Mouse (Mus musculus) gastrocnemius, adult 18-20 months (tissue): ENCODE measurements around the gene Notch2. TPM values are rescaled to one million over a fixed set of nuclear protein-coding genes. Genes with fewer than 3 reads are reported as not detected.

Experiments used
- DNase-seq: peaks from one replicate; pipeline ENCODE4 v3.0.0; 2021; ENCODE audit warnings: low spot score
- total RNA-seq, 2 experiments: library from RNA; stranded (reverse); gene quantifications; 2 replicates each; pipeline ENCODE4 v1.2.3; 2021

The Notch2 gene
- total RNA-seq, 2 experiments from 2014 or later, result 6.6 to 8.3 TPM

DNA sequence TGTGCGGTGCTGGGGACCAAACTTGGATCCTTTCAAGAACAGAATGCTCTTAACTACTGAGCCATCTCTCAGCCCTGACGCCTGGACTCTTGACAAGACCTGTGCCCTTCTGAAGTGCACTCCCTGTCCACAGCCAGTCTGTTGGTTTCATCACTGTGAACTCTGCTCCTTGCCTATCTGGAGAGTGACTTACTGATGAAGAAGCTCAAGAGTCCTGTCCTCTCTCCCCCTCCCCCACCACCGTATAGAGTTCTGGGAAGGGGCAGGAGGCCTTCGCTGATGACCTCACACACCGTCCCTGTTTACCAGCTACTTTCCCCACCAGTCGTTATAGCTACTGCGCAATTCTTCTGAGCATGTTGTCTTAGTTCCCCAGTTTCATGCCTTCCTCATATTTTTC is 55.8 kb downstream of the Notch2 start:
- no peak for DNase-seq

DNA sequence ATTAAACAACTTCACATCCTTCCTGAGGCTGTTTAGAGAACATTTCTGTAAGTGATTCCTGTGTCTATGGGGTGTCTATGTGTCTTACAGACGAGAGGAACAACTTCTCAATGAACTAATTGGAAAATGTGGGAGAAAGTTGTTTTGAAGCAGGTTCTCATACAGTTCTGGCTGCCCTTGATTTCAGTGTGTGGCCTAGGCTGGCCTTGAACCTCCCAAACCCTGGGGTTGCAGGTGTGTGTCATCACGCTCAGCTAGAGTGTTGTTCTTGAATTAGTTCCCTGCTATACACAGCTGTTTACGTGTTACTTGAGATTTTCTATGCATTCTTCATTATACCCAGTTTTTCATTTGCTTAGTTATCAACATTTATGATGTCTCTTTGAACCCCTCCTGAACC is 56.5 kb downstream of the Notch2 start:
- no peak for DNase-seq

DNA sequence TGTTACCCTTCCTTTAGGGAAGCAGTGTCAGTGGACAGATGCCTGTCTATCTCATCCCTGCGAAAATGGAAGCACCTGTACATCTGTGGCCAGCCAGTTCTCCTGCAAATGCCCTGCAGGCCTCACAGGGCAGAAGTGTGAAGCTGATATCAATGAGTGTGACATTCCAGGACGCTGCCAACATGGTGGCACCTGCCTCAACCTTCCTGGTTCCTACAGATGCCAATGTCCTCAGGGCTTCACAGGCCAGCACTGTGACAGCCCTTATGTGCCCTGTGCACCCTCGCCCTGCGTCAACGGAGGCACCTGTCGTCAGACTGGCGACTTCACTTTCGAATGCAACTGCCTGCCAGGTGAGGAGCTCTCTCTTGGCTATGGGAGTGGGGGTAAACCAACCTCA is 59.2 kb downstream of the Notch2 start:
- DNase-seq, result no peak

DNA sequence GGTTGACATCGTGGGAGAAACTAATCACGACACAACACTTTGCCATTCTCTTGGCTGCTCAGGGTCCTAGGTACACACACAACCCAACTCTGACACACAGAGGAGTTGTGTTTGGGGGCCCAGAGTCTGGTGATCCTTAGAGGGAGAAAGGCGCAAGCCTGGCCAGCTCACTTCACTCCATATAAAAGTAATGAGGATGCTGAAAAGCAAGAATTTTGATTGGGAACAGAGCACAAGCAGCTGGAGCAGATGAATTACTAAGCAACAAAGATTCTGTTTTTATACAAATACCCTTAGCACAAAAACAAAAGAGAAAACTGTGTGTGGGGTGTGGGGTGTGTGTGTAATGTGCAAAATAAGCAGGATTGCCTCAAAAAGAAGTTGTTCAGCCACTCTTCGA is 60.2 kb downstream of the Notch2 start:
- no peak for DNase-seq

DNA sequence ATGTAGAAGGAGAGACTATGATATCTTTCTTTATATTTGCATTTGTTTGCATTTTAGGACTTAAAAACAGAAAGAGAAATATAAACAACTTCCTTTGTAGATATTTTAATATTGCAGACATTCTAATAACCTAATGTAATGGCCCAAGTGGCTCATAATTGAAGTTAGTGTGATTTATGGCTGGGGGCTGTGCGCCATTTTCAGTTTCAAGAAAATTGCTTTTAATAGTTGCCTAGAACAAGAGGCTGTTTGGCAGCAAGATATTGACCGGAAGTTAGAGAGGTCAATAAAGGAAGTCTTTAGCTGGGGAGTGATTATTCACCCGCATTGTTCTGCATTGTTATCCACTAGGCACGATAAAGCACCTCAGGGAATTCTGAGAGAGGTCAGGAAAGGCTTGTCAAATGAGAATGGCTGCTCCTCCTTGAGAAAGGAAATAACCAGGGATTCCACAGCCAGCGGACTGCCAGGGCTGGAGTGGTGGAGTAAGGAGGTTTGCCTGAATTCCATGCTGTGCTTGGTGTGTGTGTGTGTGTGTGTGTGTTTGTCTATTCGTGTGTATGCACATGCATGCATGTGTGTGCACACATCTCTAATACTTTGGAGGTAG is 61.4 kb downstream of the Notch2 start:
- no peak for DNase-seq

DNA sequence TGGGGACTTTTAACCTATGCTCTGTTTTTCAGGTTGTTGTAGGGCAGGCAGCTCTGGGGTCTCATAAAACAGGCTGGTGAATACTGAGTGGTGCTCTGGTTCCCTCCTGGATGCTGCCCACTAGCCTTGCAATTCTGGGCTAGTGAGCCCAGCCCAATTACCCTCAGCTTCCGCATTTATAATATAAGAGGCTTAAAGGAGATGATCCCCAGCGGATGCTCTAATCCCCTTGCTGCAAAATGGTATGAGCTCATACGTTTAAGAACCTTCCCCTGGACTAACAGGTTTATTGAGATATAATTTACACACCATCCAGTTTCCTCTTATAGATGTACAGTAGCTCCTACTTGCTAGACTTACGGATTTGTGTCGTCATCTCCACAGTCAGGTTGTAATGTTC is 64.5 kb downstream of the Notch2 start:
- DNase-seq, result no peak

DNA sequence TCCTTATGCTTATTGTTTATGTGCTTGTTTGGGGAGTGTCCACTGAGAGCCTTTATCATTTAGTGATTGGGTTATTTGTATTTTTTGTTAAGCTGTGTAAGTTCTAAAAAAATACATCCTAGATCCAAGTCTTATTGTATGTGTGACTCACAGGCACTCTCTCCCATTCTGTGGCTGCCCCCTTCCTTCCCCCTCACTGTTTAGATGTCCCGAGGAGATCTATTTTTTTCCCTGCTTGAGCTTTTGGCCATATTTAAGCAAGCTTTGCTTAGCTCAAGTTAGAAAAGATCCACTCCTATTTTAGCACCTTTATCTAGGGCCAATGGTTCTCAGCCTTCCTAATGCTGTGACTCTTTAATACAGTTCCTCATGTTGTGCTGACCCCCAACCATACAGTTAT is 65.5 kb downstream of the Notch2 start:
- no peak for DNase-seq

DNA sequence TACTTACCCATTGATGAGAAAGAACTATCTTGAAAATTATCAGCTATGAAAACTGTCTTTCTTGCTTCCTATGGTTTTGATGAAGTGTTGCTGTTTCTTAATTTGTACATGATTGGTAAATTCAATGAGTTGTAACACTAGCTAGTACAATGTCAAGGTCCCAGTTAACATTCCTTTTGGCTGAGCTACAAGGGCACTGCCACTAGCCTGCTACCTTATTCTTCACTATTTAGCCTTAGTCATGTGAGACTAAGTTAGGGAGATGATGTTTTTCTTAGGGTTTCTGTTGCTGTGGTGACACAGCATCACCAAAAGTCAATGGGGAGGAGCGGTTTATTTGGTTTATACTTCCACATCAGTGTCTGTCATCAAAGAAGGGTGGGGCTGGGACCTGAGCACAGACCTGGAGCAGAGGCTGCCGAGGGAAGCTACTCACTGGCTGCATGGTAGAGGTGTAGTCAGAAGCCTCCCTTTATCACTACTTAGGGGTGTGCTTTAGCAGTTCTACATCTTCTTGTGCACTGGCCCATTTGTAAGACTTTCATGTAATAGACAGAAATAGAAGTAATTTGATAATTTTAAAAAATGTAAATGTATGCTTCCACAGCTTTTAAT is 66.4 kb downstream of the Notch2 start:
- DNase-seq, result no peak

DNA sequence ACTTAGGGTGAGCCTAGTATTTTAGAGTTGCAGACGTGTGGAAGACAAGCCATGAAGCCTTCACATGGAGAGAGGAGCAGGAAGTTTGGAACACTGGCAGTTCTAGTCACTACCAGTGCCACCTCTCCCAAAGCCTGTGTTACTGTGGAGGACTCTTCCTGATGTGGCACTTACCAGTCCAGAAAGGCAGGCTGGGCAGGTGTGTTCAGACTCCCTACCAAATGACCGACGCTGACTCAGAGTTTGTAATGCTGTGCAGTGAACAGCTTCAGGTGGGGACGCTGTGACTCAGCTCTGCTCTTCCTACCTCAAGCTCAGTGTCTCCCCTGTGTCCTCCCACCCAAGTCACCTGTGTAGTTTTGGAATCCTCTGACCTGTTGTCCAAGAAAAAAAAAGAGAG is 67.3 kb downstream of the Notch2 start:
- DNase-seq, result no peak

DNA sequence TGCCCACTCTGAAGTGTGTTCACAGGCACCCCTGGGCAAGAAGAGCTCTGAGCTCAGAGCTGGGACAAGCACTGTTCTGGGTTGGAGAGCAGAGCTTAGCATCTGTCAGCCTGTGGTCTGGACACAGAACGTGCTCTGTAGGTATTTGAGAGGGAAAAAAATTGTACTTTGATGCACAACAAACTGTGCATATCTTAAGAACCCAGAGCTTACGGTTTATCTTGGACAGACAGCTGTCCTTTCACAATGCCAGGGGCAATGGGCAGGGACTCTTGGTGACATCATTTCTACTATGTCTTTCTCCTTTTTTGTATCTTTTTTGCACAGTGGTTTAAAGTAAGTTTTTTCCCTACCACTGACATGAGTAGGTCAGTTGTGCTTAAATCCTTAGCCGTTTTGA is 68.9 kb downstream of the Notch2 start:
- no peak for DNase-seq

DNA sequence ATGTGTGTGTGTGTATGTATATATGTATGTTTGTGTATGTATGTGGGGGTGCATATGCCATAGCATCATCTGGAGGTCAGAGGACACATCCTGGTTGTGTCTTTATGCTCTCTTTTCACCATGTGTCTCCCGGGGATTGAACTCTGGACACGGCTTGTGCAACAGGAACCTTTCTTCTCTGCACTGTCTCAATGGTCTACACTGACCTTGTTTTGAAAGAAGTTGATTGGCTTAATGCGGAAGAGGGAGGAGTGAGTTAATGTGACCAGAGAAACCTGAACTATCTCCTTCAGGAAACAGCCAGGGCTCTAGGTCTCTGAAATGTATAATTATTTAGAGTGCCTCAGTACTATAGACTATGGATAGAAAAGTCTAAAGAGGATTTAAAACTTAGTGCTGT is 69.6 kb downstream of the Notch2 start:
- no peak for DNase-seq

DNA sequence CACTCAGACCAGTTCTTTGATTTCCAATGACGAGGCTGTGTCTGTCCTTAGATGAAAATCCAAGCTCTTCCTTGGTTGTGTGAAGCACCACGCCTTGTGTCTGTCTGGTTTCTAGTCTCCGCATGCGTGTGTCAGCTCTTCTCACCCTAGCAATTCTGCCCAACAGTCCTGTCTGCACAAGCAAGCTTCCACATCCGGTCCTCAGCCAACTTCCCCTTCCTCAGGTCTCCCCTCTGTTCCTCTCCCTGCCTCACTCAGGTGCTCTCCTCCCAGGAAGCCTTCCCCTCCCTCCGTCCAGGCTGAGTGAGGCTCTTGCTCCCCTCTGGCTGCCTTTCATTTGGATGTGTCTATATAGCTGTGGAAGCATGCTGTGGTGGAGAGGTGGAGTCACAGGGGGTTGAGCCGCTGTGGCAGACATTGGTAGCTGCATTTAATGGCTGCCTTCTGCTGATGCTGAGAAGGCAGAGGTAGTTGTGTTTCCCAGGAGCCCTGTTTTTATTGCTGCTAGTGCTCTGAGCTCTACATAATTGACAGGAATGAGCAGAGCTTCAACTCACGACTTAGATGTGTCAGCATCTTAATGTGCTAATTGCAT is 70.8 kb downstream of the Notch2 start:
- DNase-seq, result no peak

DNA sequence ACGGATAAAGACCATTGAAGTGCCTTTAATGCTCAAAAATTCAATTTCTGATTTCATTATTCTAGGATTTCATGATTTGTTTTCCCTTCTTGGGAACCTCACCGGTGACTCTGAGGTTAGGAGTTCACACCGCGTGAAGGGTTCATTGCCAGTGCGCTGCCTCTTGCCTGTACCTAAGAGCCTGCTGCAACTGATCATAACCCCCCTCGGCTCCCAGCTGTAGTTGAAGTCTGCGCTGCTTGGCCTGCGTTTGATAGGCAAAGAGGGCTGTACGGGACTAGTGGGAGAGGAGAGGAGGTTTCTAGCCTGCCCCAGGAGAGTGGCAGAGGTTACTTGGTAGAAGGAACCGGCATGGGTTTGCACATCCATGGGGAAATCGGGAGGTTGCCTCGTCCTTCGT is 71.5 kb downstream of the Notch2 start:
- DNase-seq, result no peak

DNA sequence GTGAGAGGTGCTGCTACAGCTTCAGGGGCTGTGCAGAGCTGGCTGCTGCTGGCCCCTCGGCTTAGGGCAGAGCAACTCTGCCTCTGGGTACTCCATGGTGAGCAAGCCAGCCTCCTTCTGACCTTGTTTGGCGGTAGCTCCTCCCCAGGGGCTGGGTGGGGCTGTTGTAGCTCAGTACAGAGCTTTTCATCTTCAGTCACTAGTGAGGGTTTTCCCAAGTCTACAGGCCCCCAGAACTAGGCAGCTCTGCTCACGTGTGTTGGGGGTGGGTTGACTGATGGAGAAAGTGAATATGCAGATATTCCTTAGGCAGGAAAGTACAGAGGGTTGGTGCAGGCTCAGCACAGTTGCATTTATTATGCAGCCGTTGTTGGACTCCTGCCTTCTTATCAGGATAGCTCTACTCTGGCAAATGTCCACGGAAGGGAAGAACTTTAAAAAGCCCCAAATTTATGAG is 72.5 kb downstream of the Notch2 start:
- DNase-seq, result peak; percentile 44

DNA sequence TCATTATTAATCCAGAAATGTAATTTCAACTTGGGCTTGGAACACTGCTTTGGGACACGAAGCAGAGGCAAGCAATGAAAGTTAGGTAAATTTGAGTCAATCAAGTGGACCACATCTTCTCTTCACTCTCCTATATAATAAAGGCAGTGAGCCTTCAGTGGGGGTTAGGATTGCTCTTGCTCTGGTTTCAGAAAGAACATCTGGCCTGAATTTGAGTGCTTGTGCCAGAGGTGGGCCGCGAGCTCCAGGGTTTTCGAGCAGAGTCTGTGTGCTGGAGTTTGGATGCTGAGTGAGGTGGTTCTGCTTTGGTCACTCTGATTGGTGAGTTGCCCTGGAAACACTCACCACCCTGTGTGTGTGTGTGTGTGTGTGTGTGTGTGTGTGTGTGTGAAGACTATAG is 73.1 kb downstream of the Notch2 start:
- DNase-seq, result no peak

DNA sequence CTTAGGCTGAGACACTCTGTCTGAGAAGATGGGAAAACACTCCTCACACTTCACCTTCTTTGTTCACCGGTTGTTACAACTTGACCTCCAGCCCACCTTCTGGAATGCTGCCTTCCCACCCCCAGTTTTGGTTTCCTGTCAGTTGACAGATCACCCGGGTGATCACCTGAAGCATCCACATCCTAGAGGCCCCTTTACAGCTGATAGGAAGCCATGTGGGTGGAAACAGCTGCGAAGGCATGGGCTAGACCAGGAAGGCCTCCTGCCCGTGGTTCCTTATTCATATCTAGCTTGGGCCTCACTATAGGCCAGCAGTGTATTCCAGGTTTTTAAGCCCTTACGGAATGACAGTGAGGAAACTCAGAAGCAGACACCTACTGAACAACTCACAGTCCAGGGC is 73.5 kb downstream of the Notch2 start:
- DNase-seq, result no peak

DNA sequence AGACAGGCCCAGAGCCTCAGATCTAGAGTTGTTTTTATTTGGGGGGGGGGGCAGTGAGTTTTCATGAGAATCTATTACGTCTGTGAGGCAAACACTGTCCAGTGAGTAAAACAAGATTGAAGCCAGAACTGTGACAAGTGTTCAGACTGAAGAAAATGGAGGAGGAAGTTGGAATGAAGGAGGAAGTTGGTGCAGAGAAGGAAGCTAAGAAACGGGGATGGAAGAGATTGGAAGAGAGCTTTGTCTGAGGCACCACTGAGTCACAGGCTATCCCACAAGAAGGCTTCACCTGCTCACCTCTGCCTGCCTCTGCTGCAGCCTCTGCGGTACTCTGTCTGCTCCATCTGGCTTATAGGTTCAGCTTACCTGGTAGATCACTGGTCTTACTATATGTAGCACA is 74.2 kb downstream of the Notch2 start:
- no peak for DNase-seq

DNA sequence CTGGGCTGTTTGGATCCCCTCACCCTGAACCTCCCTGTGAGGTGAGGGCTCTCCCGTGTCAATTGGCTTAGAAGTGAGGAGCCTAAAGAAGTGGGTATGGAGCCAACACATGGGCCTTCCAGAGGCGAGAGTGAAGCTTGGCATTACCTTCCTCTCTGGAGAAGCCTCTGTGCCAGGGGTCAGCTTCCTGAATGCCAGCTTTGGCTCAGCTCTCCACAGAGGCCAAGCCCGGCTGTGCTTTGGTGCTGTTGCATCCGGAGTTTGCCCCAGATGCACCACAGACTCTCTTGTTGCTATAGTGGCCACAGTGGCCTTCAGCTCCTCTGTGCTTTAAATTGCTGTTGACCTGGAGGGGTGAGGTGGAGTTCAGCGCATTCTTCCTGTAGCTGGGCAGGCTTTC is 76.4 kb downstream of the Notch2 start:
- DNase-seq, result peak; percentile 47

DNA sequence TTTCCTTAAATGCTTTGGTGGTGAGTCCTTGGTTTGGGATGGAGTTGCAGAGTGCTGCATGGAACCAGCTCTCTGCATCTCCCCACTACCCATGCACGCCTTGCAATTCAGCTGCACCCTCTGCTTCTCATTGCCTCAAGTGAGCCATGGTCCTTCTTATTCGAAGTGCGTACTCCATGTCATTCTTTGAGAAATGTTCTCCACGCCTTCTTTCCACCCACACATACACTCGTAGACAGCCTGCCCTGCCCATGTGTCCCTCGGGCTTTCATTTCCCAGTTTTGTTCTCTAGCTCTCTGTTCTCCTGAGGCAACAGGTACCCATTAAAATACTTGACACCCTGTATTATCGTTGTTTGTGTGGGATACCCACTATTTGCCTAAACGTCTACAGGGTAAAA is 76.8 kb downstream of the Notch2 start:
- DNase-seq, result no peak

DNA sequence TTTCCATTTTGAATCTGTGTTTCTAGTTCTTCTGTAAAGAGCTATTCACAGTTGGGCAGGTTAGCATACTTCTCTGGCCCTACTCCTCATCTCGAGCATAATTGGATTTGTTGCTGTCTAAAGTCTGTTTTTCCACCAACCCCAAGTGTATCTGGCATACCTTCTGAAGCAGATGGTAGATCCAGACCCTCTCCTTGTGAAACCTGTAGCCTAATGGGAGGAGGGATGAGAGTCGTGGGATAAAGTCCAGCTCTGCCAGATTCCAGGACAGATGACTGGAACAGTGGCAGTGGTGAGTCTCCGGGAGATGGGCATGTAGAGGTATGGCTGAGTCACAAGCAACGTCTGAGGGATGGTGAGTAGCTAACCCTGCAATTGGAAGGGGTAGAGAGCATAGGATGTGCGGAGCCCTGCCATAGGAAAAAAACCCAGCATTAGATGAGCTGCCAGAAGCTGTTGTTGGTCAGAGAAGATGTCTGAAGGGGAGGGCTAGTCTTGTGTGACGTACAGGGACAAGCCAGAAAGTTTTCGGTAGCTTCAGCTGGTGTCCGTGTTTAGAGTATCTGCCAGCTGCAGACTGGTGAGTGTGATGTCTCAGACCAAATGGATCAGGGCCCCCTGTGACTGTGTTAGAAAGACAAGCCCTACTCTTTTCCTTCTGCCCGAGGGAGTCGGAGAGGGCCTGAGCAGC is 79.5 kb downstream of the Notch2 start:
- no peak for DNase-seq

DNA sequence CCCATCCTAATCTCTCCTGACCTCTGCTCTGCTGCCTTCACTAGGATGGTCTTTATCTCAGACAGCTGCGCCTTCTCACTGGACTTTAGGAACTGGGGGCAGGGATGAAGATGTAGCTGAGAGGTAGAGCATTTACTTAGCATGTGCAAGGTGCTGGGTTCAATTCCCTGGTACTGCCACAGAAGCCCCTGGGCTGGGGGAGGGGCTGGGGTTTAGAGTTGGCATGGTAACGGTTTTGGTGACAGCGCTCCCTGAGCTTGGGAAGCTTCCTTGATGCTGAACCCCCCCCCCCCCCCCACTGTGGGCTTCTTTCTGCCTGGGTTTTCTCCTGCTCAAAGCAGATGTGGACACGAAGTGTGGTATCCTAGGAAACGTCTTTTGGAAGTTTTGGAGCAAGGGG is 80.6 kb downstream of the Notch2 start:
- DNase-seq, result no peak

DNA sequence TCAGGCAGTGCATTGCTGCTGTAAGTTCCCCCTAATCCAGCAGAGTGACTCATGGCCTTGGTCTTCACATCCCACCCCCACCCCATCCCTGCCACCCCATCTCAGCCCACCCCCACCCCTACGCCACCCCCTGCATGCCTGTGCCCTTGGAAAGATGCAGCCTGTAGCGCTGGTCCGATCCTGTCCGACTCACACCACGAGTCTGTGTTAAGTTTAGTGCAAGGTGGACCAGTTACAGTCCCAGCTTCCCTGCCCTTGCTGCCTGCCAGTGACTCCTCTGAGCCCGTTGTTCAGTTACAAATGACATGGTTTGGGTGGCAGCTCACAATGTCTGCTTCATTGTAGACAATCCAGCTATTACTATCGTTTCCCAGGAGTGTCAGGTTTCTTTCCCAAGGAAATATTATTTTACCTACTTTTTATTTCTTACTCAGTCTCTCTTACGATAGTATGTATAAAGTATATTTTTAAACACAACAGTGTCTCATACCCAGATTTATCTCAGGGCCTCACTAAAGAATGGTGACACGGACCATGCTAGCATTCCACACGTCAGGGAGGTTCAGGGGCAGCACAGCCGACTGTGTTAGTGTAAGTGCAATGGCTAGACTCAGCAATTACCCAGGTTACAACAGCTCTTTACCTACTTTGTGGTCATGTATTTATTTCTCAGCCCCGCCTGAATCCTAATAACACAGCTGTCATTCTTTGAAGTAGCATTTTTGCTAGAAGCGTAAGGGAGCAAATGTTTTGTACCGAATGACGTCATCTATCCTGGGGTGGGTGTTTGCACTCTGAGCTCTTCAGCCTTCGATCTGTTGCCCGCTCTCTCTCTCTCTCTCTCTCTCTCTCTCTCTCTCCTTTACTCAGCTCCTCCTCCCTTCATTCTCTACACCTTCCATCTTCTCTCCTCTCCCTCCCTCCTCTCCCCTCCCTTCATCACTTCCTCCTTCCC is 81.6 kb downstream of the Notch2 start:
- no peak for DNase-seq
